Mouse (Mus musculus) liver, embryonic 14.5 days (tissue): Measurements from ENCODE around the gene Olfr129.

ENCODE experiments used
- CTCF ChIP-seq: IDR thresholded peaks from 2 replicates; pipeline ENCODE4 v1.5.1; 2016; ENCODE audit warnings: antibody characterized with exemption, low read depth, control low read depth
- EP300 ChIP-seq: IDR thresholded peaks from 2 replicates; pipeline ENCODE4 v1.6.1; 2016; ENCODE audit warnings: antibody characterized with exemption, low read depth

DNA sequence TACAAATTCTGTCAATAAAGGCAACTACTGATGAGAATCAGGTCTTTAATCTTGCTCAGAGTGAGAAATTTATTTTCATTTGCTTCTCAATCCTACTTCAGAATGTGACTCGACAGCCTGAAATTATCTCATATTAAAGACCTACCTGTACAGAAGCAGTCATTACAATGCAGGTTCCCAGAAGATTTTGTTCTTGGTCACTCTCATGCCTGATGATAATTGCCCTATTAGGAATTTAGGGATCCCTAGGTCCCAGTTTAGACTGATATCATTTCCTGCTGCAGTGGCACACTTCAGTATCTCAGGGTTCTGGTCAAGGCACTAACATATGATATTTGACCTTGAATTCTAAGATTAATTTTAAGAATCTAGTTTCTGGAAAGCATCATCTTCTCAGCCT, 3.7 kb upstream of the Olfr129 start, which contains the start of gene Olfr130:
- TF ChIP-seq CTCF, result no peak
- no peak for TF ChIP-seq EP300
